Mouse (Mus musculus): ENCODE data around the gene Spata5. TPM values are rescaled to one million over a fixed set of nuclear protein-coding genes. Genes with fewer than 3 reads are reported as not detected.

Gene Spata5
- polyA plus RNA-seq (2012; rRNA removed): 11.3 and 15.0 TPM in 2 replicates

GRCm38 (mm10) chr3:37419458-37419991, at the start of gene Spata5:
Gene Spata5, plus strand, starts transcription at chr3:37419896.

DNA sequence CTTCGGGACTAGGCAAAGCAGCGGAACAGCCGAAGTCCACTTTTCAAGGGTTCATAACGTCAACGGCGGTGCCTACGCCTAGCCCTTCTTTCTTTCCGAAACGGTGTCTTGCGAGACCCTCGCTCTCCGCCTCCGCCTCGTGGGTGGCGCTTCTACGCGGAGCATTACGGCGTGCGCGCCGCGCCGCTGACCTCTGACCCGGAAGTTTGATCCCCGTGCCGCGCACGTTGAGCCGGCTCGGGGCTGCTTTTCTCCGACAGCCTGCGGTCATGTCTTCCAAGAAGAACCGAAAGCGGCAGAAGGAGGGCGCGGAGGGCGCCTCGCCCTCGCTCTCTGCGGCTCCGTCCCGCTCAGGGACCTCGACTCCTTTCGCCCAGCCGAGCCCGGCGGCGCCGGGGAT, 376 bp downstream of the Spata5 start, which contains the start of gene Nudt6:
Gene Nudt6 (minus strand): TSS at position 140 of the 400 bp plus-strand sequence.

Other genes with a start within 250 kb of the Spata5 start
- gene Il21, start 187.3 kb upstream of the Spata5 start, polyA plus RNA-seq (2012; rRNA removed): not detected in 2 replicates
- 4.4 and 4.6 TPM in 2 replicates for gene Bbs12, start 107.3 kb upstream of the Spata5 start, polyA plus RNA-seq (2012; rRNA removed)
- 2.8 and 3.3 TPM in 2 replicates for gene Cetn4, start 107.2 kb upstream of the Spata5 start, polyA plus RNA-seq (2012; rRNA removed)
- 0.77 and 1.7 TPM in 2 replicates for gene Fgf2, start 71.5 kb upstream of the Spata5 start, polyA plus RNA-seq (2012; rRNA removed)
- 6.9 and 7.8 TPM in 2 replicates for gene Nudt6, start 315 bp downstream of the Spata5 start, polyA plus RNA-seq (2012; rRNA removed)
- 16.8 and 24.1 TPM in 2 replicates for gene Spry1, start 220.1 kb downstream of the Spata5 start, polyA plus RNA-seq (2012; rRNA removed)

All from central nervous system, embryonic 14 days (tissue).